Mouse (Mus musculus): ENCODE results near the gene Trip4.

- no peak for TF ChIP-seq ZC3H11A (IDR thresholded peaks at IDR 0.05; ENCODE audit: borderline replicate concordance, low read depth, low read length)
- TF ChIP-seq CHD2 (IDR thresholded peaks at IDR 0.05; ENCODE audit: low read depth, low read length), result no peak
- TF ChIP-seq ZNF384 (IDR thresholded peaks at IDR 0.05; ENCODE audit: low read depth, low read length), result no peak
These were observed 115.1 kb downstream of the Trip4 start for GRCm38 (mm10) chr9:65793506-65793905.

Measured in ES-E14 (cell line).